Mouse (Mus musculus) left cerebral cortex, postnatal 36 days (tissue): ENCODE results near the gene Cacna2d3. TPM values are rescaled to one million over a fixed set of nuclear protein-coding genes. Genes with fewer than 3 reads are reported as not detected.

Experiments used
- DNase-seq, 2 experiments: peaks; one replicate each; pipeline ENCODE4 v3.0.0; 2021 to 2022; ENCODE audit warnings: low spot score in 2 of 2, mixed read lengths in 1 of 2
- intact Hi-C: fragments of 180-260 bp; cut with DNase I; formaldehyde crosslinking; loops from one replicate; pipeline ENCODE4 v1.15.1; 2025
- total RNA-seq, 2 experiments: library from RNA; stranded (reverse); gene quantifications; 2 replicates each; pipeline ENCODE4 v1.2.3; 2021

Gene Cacna2d3
- total RNA-seq, 2 experiments from 2014 or later, result 108 to 117 TPM

DNA sequence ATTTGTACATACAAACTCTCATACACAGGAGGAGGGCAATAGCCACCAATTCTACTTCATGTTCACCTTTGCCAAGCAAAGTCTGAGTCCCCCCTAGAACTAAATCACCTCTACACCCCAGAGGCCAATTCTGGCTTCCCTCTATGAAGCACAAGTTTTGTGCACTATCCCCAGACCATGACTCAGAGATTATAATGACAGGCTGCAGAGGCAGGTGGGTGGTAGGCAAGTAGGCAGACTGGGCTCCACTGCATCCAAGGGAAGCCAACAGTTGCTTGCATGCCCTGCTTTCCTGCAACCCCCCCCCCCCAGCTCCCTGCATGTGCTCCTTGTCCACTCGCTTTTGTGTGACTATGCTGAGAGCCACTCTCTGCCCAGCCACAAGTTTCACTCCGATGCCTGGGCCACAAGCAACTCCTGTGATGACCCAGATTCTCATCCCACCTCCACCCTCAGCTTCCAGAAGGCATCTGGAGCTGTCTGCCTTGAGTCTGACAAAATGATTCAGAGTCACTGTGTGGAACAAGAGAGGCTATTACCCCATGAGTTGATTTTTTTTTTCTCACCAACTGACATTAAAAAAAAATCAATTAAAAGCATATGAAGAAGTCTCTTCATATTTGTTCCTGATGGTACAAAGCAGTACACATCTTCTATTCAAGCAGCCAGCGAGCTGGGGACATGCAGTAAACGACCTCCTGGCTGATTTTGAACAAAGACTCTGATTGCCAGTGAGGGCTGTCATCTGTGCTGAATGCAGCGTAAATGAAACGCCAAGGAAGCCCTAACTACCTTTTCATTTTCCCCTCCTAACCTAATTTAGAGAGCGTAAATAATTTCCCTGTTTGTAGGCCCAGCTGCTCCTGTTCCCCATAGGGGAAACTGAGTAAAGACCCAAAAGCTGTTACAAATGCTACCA lies 201.7 kb downstream of the Cacna2d3 start:
- peak; percentile 46 to 49 for DNase-seq
- intact Hi-C loops, result no loop called here

DNA sequence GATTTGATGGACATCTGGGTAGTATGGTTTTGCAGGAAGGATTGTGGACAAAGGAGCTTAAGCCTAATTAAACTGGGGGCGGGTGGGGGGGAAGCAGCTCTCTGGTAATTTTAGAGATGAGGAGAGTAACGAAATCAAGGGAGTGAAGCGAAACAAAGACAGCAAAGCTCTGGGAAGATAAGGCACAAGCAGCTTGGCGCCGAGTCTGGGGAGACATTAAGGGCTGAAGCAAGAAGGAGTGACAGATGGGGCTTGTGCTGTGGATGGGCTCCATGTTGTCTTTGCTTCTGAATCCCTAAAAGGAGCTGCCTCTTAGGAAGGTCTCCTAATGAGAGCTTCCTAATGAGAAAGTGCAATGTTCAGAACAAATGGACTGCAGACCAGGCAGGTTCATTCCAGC lies 219.0 kb downstream of the Cacna2d3 start:
- intact Hi-C loops, result no loop called here
- no peak for DNase-seq

DNA sequence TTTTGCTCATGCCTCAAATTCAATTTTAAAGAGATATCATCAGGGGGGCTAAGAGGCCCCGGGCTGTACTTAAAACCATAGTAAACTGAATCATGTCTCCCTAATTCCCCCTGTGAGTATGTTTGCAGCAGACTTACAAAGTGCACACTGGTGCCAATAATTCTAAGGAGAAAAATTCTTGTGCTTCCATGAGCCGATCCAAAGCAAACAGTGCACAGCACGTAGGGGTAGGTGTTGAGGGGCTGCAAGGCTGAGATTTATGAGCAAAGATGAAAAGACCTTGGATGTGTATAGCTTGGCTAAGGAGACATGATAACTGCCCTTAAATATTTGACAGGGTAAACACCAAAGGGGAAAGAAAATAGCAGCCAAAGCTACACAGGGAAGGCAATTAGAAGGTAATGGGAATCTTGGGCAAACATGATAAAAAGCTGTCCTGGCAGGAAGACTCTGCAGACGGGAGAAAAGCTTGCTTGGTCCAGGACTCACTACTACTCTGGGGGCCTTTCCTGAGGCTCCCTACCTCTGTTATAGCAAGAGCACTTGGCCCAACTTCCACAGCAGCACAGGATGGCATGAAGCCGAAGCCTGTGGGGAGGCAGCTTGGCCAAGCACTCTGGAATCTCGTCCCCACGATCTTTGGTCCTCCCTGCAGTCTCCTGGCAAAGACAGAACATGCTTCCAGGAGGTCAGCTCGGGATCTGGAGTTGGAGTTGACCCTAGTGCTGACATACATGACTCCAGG lies 222.9 kb downstream of the Cacna2d3 start:
- DNase-seq, result no peak
- intact Hi-C loops, result no loop called here

DNA sequence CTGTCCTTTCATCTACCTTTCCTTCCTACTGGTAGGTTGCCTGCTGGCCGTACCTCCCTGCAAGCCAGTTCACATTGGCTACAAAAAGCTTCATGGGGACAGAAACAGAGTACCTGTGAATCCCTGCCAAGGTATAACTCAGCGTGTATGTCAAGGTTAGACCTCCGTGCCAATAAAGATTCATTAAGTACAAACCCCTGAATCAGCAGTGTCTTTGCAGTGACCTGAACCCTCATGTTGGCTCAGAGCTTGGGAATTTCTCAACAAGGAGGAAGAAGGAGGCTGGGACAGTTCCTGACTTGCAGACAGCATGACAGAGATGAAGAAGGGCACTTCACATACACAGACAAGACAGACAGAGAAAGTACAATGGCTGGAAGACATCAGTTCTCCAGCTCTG lies 225.1 kb downstream of the Cacna2d3 start:
- intact Hi-C loops, result no loop called here

DNA sequence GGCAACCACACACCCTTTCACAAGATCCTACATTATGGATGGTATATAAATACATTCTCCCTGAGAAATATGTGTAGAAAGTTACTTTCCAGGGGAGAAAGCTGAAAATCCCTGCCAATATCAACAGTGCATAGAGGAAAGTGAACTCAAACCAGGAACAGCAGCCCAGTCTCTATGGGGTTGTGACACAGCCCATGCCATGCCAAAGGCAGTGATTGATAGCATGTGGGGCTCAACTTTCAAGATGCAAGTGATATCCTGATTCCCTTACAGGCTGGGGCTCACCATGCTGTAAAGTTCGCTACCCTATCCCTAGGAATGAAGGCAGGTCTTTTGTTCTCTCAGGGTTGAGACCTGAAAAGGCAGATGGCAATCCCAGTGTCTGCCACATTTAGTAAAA lies 229.9 kb downstream of the Cacna2d3 start:
- intact Hi-C loops, result no loop called here
- no peak for DNase-seq

More for the DNA sequence above, 225.1 kb downstream of the Cacna2d3 start:
- no peak for DNase-seq

DNA sequence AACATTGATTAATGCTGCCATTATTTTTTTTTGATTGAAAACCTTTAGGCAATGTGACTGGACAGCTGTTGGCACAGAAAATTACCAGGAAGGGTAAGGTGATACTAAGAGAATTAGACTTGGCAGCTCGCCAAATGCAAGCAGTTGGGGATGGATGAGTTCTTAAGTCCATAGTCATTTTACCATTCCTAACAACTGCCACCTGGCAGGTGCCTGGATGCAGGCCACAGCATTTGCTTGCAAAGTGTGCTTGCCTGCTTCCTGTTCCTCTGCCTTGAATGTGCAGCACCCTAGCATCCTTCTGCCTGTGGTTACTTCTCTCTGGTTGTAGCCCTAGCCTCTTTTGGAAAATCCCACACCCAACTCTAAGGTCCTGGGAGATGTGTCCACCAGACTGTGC lies 236.2 kb downstream of the Cacna2d3 start:
- DNase-seq, result no peak
- intact Hi-C loops, result no loop called here

DNA sequence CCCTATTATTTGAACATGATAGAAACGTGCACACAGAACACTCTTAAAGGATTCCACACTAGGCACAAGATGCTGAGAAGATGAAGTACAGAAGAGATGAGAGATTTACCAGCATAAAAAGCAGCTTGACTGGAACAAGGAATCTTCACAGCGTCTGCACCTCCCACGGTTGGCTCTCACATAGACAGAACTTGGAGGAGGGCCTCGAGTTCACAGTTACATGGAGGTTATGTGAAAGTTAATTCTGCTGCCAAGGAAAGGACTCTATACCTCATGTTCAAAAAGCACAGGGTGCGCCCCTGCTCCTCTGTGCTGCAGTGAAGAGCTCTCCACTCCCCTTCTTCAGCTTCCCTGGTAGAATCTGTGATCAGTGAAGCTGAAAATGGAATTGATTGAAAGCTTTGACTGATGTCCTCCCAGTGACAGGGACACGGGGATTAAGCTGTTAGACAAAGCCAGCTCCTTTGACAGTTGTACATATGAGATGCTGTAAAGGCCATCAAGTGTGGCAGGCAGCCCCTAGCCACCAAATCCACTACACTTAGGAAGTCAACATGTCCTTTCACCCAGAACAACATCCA lies 243.2 kb downstream of the Cacna2d3 start:
- peak; percentile 58 to 74 for DNase-seq
- intact Hi-C loops, result no loop called here

DNA sequence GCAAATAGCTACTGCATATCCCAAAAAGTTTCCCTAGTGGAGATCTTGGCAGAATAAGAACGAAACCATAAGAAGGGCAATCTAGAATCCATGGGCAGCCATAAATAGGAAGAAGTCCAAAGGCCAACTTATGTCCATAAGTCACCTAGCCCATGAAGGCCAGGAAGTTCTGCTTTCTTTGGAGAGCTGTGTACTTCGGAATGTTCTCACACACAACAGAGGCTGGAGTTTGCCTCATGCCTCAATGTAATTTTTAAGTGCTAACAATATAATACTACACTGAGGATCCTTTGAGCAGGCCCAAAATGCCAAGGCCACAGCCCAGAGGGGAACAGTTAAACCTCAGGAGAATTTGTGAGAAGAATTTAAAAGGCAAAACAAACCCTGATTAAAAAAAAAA lies 257.4 kb downstream of the Cacna2d3 start:
- intact Hi-C loops, result no loop called here
- no peak for DNase-seq

DNA sequence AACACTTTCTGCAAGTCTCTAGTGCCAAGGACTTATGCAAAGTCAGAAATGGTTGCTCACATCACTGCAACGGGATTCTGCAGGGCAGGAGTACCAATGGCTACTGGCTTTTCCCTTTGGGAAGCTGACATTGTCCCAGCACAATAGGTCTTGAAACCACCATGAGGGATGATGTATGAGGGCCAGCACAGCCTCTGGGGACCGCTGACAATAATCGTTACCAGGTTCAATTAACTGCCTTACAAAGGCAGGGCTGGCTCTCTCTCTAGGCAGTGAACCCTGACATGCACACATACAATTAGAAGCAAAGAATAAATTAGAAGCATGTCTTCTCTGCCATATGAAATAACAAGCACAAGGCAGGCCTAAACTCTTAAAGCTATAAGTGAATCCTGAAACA lies 272.5 kb downstream of the Cacna2d3 start:
- intact Hi-C loops, result loop anchor here (10.0 kb wide), 2 partner anchors 314 to 354 kb away; no protein-coding TSS in a partner anchor
- DNase-seq, result no peak

DNA sequence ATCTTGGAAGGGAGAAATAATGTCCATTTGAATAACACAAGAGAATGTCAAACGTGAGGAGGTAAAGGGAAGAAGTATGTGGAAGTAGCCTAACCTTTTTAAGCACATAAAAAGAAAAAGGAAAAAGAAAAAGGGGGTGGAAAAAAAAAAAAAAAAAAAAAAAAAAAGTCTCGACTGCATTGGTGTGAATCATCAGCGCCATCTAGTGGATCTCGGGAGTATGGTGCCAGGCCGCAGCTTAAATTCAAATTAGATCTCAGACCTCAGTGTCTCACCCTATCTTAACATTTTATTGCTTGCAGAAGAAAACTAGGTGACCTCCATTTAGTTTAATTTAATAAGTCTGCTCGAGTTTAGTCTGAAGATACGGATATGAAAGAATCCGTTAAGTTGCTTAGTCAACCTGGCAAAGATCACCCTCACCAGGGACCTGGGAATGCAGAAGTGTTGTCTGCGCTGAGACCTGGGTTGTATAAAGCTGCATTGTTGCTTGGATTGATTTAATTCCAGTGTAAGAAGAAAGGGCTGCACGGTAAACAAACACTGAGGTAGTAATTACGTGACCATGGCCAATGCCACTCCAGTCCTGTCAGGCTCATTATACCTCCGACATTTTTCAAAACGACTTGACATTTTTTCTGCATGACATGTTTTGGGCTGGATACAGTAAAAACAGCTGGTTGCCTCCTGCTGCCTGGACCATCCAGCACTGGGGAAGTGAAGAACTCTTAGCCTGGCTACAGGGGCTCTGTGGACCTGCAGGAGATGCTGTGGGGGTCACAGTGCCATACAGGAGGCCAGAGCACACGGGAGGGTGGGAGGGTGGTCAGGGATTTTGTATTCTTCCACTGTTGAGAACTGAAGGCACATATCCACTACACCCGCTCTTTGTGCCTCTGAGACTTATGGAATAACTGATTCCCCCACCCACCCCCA lies 278.3 kb downstream of the Cacna2d3 start:
- intact Hi-C loops, result loop anchor here (10.0 kb wide), 2 partner anchors 309 to 349 kb away; no protein-coding TSS in a partner anchor

DNA sequence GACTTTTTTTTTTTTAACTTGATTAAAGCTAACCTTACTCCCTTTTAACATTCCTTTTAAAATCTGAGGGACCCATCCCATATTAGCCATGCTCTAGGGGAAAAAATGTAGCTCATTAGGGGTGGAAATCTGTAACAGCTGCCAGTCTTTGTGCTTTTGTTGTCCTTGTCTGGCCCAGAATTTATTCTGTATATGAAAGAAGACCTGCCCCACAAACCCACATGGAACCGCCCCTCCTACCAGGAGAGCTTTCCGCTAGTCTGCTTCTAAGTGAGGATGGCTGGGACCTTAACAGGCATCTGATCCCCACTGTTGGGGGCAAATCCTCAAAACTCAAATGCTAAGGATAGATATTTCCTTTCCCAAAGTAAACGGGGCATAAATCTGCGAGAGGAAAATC lies 279.2 kb downstream of the Cacna2d3 start:
- intact Hi-C loops, result loop anchor here (10.0 kb wide), 2 partner anchors 308 to 348 kb away; no protein-coding TSS in a partner anchor
- DNase-seq, result no peak

More for the DNA sequence above, 278.3 kb downstream of the Cacna2d3 start:
- peak; percentile 36 to 46 for DNase-seq

DNA sequence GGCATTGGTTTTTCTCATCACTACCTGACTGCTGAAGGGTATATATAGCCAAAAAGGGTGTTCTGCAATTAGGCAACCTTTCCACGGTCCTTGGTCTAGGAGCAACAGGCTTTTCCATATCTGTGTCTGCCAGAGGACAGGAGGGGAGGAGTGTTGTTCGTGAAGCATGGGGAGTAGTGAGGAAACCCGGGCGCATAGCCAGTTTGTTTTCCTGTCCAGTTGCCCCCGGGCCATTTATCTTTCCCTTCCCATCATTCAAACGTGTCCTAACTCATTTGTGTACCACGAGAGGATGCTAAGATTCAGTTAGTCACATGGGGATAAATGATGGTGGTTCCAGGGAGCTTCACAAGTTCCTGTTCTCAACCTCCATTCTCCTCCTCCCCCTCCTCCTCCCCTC lies 283.0 kb downstream of the Cacna2d3 start:
- intact Hi-C loops, result no loop called here
- DNase-seq, result no peak

DNA sequence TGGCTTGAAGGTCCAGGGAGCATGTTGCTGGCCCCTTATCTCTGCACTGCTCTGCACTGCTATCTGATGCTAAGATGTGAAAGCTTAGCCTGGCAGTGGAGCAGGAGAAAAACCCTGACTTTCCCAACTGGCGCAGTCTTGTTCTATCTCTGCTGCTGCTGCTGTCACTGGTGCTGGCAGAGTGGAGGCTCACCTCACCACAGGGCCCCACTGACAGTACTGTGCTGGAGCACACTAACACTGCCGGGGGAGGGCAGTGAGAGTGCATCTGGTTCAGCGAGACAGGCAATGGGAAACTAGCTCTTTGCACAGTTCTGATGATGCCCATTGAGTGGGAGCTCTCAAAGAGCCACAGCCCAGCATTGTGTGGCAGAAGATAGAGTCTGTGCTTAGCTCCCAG lies 283.4 kb downstream of the Cacna2d3 start:
- no peak for DNase-seq

DNA sequence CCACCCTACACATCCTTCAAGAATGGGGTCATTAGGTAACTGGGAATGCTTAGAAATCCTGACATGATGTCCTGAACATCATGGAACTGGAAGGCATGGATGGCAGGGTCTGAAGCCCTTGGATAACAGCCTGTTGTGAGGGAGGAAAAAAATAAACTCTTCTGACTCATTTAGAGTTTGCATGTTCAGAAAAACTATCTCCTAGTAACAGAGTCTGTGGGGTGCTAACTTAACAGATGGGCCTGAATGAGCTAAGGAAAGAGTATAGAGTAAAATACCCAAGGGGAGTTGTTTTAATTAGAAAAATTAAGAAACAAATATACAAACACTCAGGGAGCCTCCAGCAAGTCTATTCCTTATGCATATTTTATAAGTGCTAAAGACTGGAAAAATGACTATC lies 286.5 kb downstream of the Cacna2d3 start:
- no peak for DNase-seq
- intact Hi-C loops, result no loop called here

More for the DNA sequence above, 283.4 kb downstream of the Cacna2d3 start:
- intact Hi-C loops, result no loop called here

DNA sequence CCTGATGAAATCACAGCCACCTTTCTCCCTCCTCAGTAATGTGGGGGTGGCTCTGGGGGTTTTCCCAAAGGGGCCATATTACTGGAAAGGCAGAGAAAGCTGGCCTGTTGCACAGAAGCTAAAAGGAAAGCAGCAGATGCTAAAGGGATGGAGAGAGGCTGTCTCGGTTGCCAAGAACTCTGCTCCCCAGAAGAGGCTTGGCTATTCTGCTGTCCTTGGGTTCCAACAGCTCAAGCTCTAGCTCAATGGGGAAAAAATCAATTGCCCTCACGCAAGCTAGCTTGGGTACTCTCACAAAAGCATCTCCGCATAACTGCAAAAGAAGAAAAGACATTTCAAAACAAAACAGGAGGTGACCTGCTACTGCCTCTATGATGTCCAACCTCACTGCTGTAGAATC lies 287.9 kb downstream of the Cacna2d3 start:
- intact Hi-C loops, result no loop called here
- no peak for DNase-seq

DNA sequence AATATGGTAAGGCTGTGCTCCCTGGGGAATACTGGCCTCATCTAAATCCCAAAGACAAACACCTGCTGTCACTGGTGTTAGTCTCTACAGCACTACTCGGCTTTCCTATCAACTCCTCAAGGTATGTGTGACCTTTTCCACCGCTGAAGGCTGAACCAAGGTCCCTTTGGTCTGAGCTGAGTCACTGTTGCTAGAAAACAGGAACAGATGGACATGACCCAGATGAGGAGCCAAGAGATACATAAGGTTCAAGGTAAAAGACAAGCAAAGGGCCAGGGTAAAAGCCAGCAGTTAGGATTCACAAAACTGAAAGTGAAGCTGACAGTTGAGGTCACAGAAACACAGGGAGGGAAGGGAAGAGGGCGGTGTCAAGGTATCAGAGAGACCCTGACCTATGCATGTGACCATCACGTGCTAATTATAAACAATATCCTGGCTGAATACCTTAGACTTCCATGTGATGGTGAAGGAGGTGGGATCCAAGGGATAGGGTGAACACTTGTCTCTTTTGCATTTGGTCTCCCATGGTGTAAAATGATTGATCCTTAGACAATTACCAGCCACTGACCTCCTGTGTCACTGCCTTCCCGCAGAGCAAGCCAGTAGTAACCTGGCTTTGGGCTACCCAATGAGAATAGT lies 288.5 kb downstream of the Cacna2d3 start:
- DNase-seq, result no peak
- intact Hi-C loops, result no loop called here

DNA sequence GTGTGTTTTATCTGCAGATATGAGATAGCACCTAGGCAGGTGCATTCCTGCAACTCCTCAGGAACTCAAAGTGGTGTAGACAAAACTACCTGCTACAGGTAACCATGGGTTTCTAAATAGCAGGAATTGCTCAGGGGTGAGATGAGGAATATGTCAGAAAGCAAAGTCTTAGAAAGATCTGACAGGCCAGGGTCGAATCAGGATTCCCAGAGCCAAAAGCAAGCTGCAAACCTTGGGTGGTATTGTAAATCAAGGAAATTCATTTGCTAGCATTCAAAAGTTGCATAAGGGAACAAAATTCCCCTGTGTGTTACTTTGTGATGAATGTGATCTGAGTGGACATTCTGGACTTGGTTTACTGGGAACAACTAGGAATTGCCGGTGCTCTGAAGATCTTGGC lies 291.9 kb downstream of the Cacna2d3 start:
- no peak for DNase-seq
- intact Hi-C loops, result no loop called here

DNA sequence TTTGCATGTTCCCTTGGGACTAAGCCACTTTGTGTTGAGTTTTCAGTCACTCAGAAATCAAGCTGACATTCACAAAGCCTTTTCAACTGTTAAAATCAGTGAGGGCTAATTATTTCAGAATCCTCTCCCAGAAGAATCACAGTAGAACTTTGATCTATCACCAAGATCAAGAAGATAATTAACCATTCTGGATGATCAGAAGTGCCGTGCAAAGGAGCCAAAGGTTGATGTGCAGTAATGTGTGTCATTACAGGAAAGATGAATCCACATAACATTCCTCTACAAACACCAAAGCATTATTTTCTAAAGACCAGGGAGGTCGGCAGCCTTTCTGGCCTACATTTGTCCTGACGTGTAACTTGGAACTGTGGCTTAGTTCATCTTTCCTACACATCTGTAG lies 296.0 kb downstream of the Cacna2d3 start:
- DNase-seq, result no peak
- intact Hi-C loops, result no loop called here

DNA sequence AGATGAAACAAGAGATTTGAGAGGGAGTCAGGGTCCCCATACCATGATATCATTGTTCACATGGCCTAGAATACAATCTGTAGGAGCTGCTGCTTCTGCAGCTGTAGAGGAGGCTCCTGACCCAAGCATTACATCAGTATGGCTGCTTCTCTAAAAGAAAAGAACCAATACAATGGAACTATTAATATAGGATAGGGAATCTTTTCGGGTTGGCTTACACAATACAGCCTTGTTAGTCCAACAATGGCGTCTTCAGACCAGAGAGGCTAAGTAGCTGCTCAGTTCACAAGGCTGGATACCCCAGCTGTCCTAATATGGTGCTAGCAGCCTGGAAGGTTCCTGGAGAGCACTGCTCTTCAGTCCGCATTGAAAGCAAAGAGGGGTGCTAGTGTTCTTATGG lies 296.5 kb downstream of the Cacna2d3 start:
- DNase-seq, result no peak
- intact Hi-C loops, result no loop called here
